Mouse (Mus musculus) kidney, postnatal 0 days (tissue): ENCODE measurements around the gene Zbtb24. TPM values are rescaled to one million over a fixed set of nuclear protein-coding genes. Genes with fewer than 3 reads are reported as not detected.
A peak's percentile ranks its signal among the peaks of the same experiment; 100 is the strongest.

ENCODE experiments used
- ATAC-seq: fragments of 200-750 bp; cut with Nextera tagmentation; replicated peaks from 2 replicates; pipeline ENCODE4 v1.8.0; 2017; ENCODE audit warnings: low read depth, moderate number of reproducible peaks, moderate TSS enrichment, moderate library complexity; ENCODE audit not compliant: low FRiP score
- DNase-seq: peaks from one replicate; pipeline ENCODE4 v3.0.0-alpha.2; 2016; ENCODE audit warnings: low spot score
- H3K27ac ChIP-seq: fragments of 300-500 bp; sonication (generic); 2 replicates; pipeline ENCODE4 v1.5.1; 2014; ENCODE audit warnings: mild to moderate bottlenecking
- H3K27me3 ChIP-seq: fragments of 300-500 bp; sonication (generic); 2 replicates; pipeline ENCODE4 v1.6.1; 2014; ENCODE audit warnings: low read length, mixed read lengths; ENCODE audit not compliant: insufficient read depth
- H3K36me3 ChIP-seq: fragments of 300-500 bp; sonication (generic); 2 replicates; pipeline ENCODE4 v1.6.1; 2014; ENCODE audit warnings: low read length, mixed read lengths; ENCODE audit not compliant: insufficient read depth
- H3K4me1 ChIP-seq: fragments of 300-500 bp; sonication (generic); replicated peaks from 2 replicates; pipeline ENCODE4 v1.6.1; 2014; ENCODE audit warnings: antibody characterized with exemption, low read length, mixed read lengths; ENCODE audit not compliant: insufficient read depth
- H3K4me2 ChIP-seq: fragments of 300-500 bp; sonication (generic); 2 replicates; pipeline ENCODE4 v1.6.1; 2014; ENCODE audit warnings: mild to moderate bottlenecking, low read length, moderate library complexity, mixed read lengths
- H3K4me3 ChIP-seq: fragments of 300-500 bp; sonication (generic); replicated peaks from 2 replicates; pipeline ENCODE4 v1.5.1; 2014; ENCODE audit warnings: low read depth, low read length
- H3K9ac ChIP-seq: fragments of 300-500 bp; sonication (generic); 2 replicates; pipeline ENCODE4 v1.6.1; 2014; ENCODE audit warnings: low read depth, low read length
- H3K9me3 ChIP-seq: fragments of 300-500 bp; sonication (generic); replicated peaks from 2 replicates; pipeline ENCODE4 v1.6.1; 2016; ENCODE audit warnings: low read length, inconsistent platforms, mixed read lengths
- CTCF ChIP-seq: IDR thresholded peaks from 2 replicates; pipeline ENCODE4 v1.5.1; 2016; ENCODE audit warnings: antibody characterized with exemption, low read depth, mild to moderate bottlenecking, moderate library complexity
- WGBS: fragments of 180-500 bp; shearing (Covaris S2); extraction: QIAGEN DNeasy Blood & Tissue Kit; methylation state at CpG from one replicate; pipeline ENCODE4 v1.1.7; 2014; 5-methylcytosine and 5-hydroxymethylcytosine counted together
- polyA plus RNA-seq: library from polyadenylated mRNA; unstranded; fragments of >200 nt; fragmentation: Nextera tagmentation; extraction: Ambion mirVana; gene quantifications from 2 replicates; pipeline ENCODE4 v1.2.1, GENCODE M21; 2015

Zbtb24 gene
- polyA plus RNA-seq, 1 experiment from 2014 or later = 18.4 TPM

GRCm38 (mm10) chr10:41480938-41481880 is 31.0 kb downstream of the Zbtb24 start:
- Histone ChIP-seq H3K9ac (no peak overlapping the region), H3K4me3 (no peak overlapping the region), H3K27me3 (no peaks in the 10 kb centered on the region), H3K4me1 (peaks cover 4% of the 10 kb centered on the region), H3K27ac (no peak overlapping the region), H3K9me3 (no peaks in the 10 kb centered on the region), H3K4me2 (no peak overlapping the region), H3K36me3 (peaks cover 21% of the 10 kb centered on the region; the same call in 1 of the 2 replicates)
- DNase-seq (no peak), ATAC-seq (no peak)
- no peak for TF ChIP-seq CTCF
- 75% methylated on average over 33 of the region's 33 CpGs for WGBS

- ATAC-seq (no peak), DNase-seq (no peak)
- peaks cover 3% of the 10 kb centered on the region; the same call in 1 of the 2 replicates for H3K4me1 ChIP-seq
- H3K27me3 ChIP-seq = no peaks in the 10 kb centered on the region
- WGBS = 90% methylated on average over 7 of the region's 7 CpGs
- no peak overlapping the region for H3K4me2 ChIP-seq
- H3K27ac ChIP-seq = no peak overlapping the region
- H3K9ac ChIP-seq = no peak overlapping the region
- H3K36me3 ChIP-seq = peaks cover 30% of the 10 kb centered on the region
- no peak overlapping the region for H3K4me3 ChIP-seq
- H3K9me3 ChIP-seq = no peaks in the 10 kb centered on the region
- TF ChIP-seq CTCF = no peak
Measured at GRCm38 (mm10) chr10:41482446-41482845, 32.3 kb downstream of the Zbtb24 start.

GRCm38 (mm10) chr10:41485778-41486177 is 35.6 kb downstream of the Zbtb24 start:
- no peak overlapping the region for H3K9ac ChIP-seq
- no peak overlapping the region for H3K27ac ChIP-seq
- peaks cover 13% of the 10 kb centered on the region for H3K4me1 ChIP-seq
- no peaks in the 10 kb centered on the region for H3K27me3 ChIP-seq
- H3K36me3 ChIP-seq = peaks cover 32% of the 10 kb centered on the region
- H3K4me3 ChIP-seq = no peak overlapping the region
- WGBS = 73% methylated on average over 16 of the region's 16 CpGs
- H3K9me3 ChIP-seq = no peaks in the 10 kb centered on the region
- DNase-seq (no peak), ATAC-seq (no peak)
- H3K4me2 ChIP-seq = no peak overlapping the region
- TF ChIP-seq CTCF = no peak

- peaks cover 32% of the 10 kb centered on the region for H3K36me3 ChIP-seq
- no peaks in the 10 kb centered on the region for H3K9me3 ChIP-seq
- H3K27me3 ChIP-seq = no peaks in the 10 kb centered on the region
- no peak for ATAC-seq
- no peak overlapping the region for H3K4me3 ChIP-seq
- no peak for TF ChIP-seq CTCF
- H3K4me2 ChIP-seq = no peak overlapping the region
- H3K27ac ChIP-seq = no peak overlapping the region
- H3K9ac ChIP-seq = no peak overlapping the region
- DNase-seq = no peak
- peaks cover 13% of the 10 kb centered on the region for H3K4me1 ChIP-seq
- WGBS = 79% methylated on average over 14 of the region's 14 CpGs
Measured at GRCm38 (mm10) chr10:41486506-41487170, 36.5 kb downstream of the Zbtb24 start.

GRCm38 (mm10) chr10:41488877-41489276 is 38.7 kb downstream of the Zbtb24 start:
- DNase-seq (peak; percentile 22), ATAC-seq (no peak)
- Histone ChIP-seq H3K27me3 (no peaks in the 10 kb centered on the region), H3K27ac (no peak overlapping the region; the same call in 1 of the 2 replicates), H3K9me3 (no peaks in the 10 kb centered on the region), H3K4me3 (peak overlapping the region; percentile 62), H3K4me2 (peak overlapping the region; percentile 98), H3K9ac (peak overlapping the region; percentile 69), H3K4me1 (peaks cover 13% of the 10 kb centered on the region), H3K36me3 (peaks cover 31% of the 10 kb centered on the region)
- TF ChIP-seq CTCF = no peak
- WGBS = 32% methylated on average over 7 of the region's 7 CpGs

GRCm38 (mm10) chr10:41489294-41489693 is 39.1 kb downstream of the Zbtb24 start:
- H3K27ac ChIP-seq = peak overlapping the region; percentile 84; the same call in 1 of the 2 replicates
- ATAC-seq = peak; percentile 29; the same call in 1 of the 2 replicates
- peak overlapping the region; percentile 98 for H3K4me2 ChIP-seq
- peak; percentile 28 for DNase-seq
- H3K9ac ChIP-seq = peak overlapping the region; percentile 69
- TF ChIP-seq CTCF = peak; percentile 27; the same call in 1 of the 2 replicates
- peaks cover 26% of the 10 kb centered on the region for H3K36me3 ChIP-seq
- peaks cover 13% of the 10 kb centered on the region for H3K4me1 ChIP-seq
- no peaks in the 10 kb centered on the region for H3K9me3 ChIP-seq
- H3K4me3 ChIP-seq = peak overlapping the region; percentile 62
- WGBS = 15% methylated on average over 8 of the region's 8 CpGs
- no peaks in the 10 kb centered on the region for H3K27me3 ChIP-seq
